Mouse (Mus musculus) myocyte (in vitro differentiated cells): ENCODE measurements around the gene Vax1. TPM values are rescaled to one million over a fixed set of nuclear protein-coding genes. Genes with fewer than 3 reads are reported as not detected.

Experiments used
- H3K27me3 ChIP-seq: one replicate; pipeline ENCODE4 v1.6.1; 2011; ENCODE audit not compliant: control insufficient read depth, insufficient read depth, insufficient read length
- H3K36me3 ChIP-seq: one replicate; pipeline ENCODE4 v1.6.1; 2011; ENCODE audit not compliant: control insufficient read depth, insufficient read depth
- H3K4me2 ChIP-seq: one replicate; pipeline ENCODE4 v1.6.1; 2011; ENCODE audit warnings: low read depth, control low read depth
- H3K4me3 ChIP-seq: one replicate; pipeline ENCODE4 v1.5.1; 2011; ENCODE audit warnings: mild to moderate bottlenecking, control low read depth, moderate library complexity
- H3K79me2 ChIP-seq: one replicate; pipeline ENCODE4 v1.6.1; 2011; ENCODE audit not compliant: control insufficient read depth, insufficient read depth
- H3ac ChIP-seq: one replicate; pipeline ENCODE4 v1.6.1; 2011; ENCODE audit not compliant: control insufficient read depth, insufficient read length
- CEBPB ChIP-seq: IDR thresholded peaks from 2 replicates; pipeline ENCODE4 v1.6.1; 2011; ENCODE audit warnings: mild to moderate bottlenecking, moderate library complexity; ENCODE audit not compliant: poor library complexity, insufficient read depth, severe bottlenecking
- E2F4 ChIP-seq: IDR thresholded peaks from one replicate; pipeline ENCODE4 v1.6.1; 2011; ENCODE audit warnings: mild to moderate bottlenecking, control low read depth, moderate library complexity; ENCODE audit not compliant: insufficient read depth
- MAX ChIP-seq: IDR thresholded peaks from one replicate; pipeline ENCODE4 v1.6.1; 2011; ENCODE audit warnings: low read depth, mild to moderate bottlenecking, control low read depth
- MYOD1 ChIP-seq, 3 experiments: IDR thresholded peaks; one replicate each; pipeline ENCODE4 v1.6.1; 2011; ENCODE audit warnings: control low read depth in 2 of 3, low read depth in 2 of 3, mild to moderate bottlenecking in 2 of 3, moderate library complexity in 1 of 3; ENCODE audit not compliant: insufficient read length in 2 of 3, control insufficient read depth in 1 of 3
- MYOG ChIP-seq, 3 experiments: IDR thresholded peaks; one replicate each; pipeline ENCODE4 v1.6.1; 2011; ENCODE audit warnings: control low read depth in 2 of 3, low read depth in 2 of 3, mild to moderate bottlenecking in 2 of 3; ENCODE audit not compliant: insufficient read length in 2 of 3, control insufficient read depth in 1 of 3, insufficient read depth in 1 of 3
- POLR2A ChIP-seq: IDR thresholded peaks from one replicate; pipeline ENCODE4 v1.6.1; 2011; ENCODE audit warnings: low read depth, mild to moderate bottlenecking, control low read depth, moderate library complexity; ENCODE audit not compliant: insufficient read length
- POLR2AphosphoS2 ChIP-seq: IDR thresholded peaks from one replicate; pipeline ENCODE4 v1.6.1; 2011; ENCODE audit warnings: low read depth, control low read depth; ENCODE audit not compliant: insufficient read length
- REST ChIP-seq: IDR thresholded peaks from one replicate; pipeline ENCODE4 v1.6.1; 2011; ENCODE audit warnings: mild to moderate bottlenecking, control low read depth, moderate library complexity; ENCODE audit not compliant: insufficient read depth, insufficient read length
- SRF ChIP-seq: IDR thresholded peaks from one replicate; pipeline ENCODE4 v1.6.1; 2011; ENCODE audit warnings: low read depth; ENCODE audit not compliant: control insufficient read depth, insufficient read length
- TCF12 ChIP-seq: IDR thresholded peaks from one replicate; pipeline ENCODE4 v1.6.1; 2011; ENCODE audit warnings: mild to moderate bottlenecking, control low read depth; ENCODE audit not compliant: poor library complexity, insufficient read depth, severe bottlenecking
- TCF3 ChIP-seq: IDR thresholded peaks from one replicate; pipeline ENCODE4 v1.6.1; 2011; ENCODE audit warnings: low read depth, control low read depth; ENCODE audit not compliant: insufficient read length
- USF1 ChIP-seq: IDR thresholded peaks from one replicate; pipeline ENCODE4 v1.6.1; 2011; ENCODE audit warnings: low read depth, mild to moderate bottlenecking, control low read depth, moderate library complexity
- polyA plus RNA-seq: library from polyadenylated mRNA; unstranded; fragments of >200 nt; fragmentation: generic; extraction: Trizol; gene quantifications from one replicate; pipeline ENCODE4 v1.2.1, GENCODE M21; 2012; ENCODE audit warnings: missing spikeins

The Vax1 gene
- polyA plus RNA-seq, 1 experiment = not detected

- Histone ChIP-seq H3ac (no peak overlapping the region), H3K79me2 (no peaks in the 10 kb centered on the region), H3K27me3 (peaks cover 18% of the 10 kb centered on the region), H3K4me3 (no peak overlapping the region), H3K36me3 (no peaks in the 10 kb centered on the region), H3K4me2 (no peak overlapping the region)
- no peak for TF ChIP-seq CEBPB
- TF ChIP-seq E2F4 = no peak
- no peak for TF ChIP-seq MYOD1 (IDR thresholded peaks at IDR 0.05; ENCODE audit: control insufficient read depth in 1 of 3, insufficient read length in 2 of 3, low read depth in 2 of 3)
- TF ChIP-seq MYOG (IDR thresholded peaks at IDR 0.05; ENCODE audit: control insufficient read depth in 1 of 3, insufficient read depth in 1 of 3, insufficient read length in 2 of 3, low read depth in 2 of 3) = no peak
- TF ChIP-seq REST = no peak
- no peak for TF ChIP-seq POLR2A
- TF ChIP-seq POLR2AphosphoS2 = no peak
- TF ChIP-seq MAX = no peak
- TF ChIP-seq TCF12 = no peak
- no peak for TF ChIP-seq USF1
- TF ChIP-seq TCF3 = no peak
- TF ChIP-seq SRF = no peak
Measured at GRCm38 (mm10) chr19:59198161-59198560, 28.3 kb upstream of the Vax1 start.

- no peaks in the 10 kb centered on the region for H3K79me2 ChIP-seq
- H3ac ChIP-seq = no peak overlapping the region
- no peaks in the 10 kb centered on the region for H3K36me3 ChIP-seq
- TF ChIP-seq MYOD1 (IDR thresholded peaks at IDR 0.05; ENCODE audit: control insufficient read depth in 1 of 3, insufficient read length in 2 of 3, low read depth in 2 of 3) (no peak), POLR2AphosphoS2 (no peak), E2F4 (no peak)
- H3K4me3 ChIP-seq = no peak overlapping the region
- no peak overlapping the region for H3K4me2 ChIP-seq
- H3K27me3 ChIP-seq = peaks cover 28% of the 10 kb centered on the region
Measured at GRCm38 (mm10) chr19:59196111-59196666, 26.3 kb upstream of the Vax1 start.

- no peak overlapping the region for H3K4me3 ChIP-seq
- peaks cover 28% of the 10 kb centered on the region for H3K27me3 ChIP-seq
Measured at GRCm38 (mm10) chr19:59195181-59195770, 25.4 kb upstream of the Vax1 start.

GRCm38 (mm10) chr19:59193986-59194820 is 24.3 kb upstream of the Vax1 start:
- Histone ChIP-seq H3K27me3 (peaks cover 28% of the 10 kb centered on the region), H3K36me3 (no peaks in the 10 kb centered on the region), H3K79me2 (no peaks in the 10 kb centered on the region), H3K4me2 (peak overlapping the region; percentile 48), H3ac (no peak overlapping the region), H3K4me3 (no peak overlapping the region)
- TF ChIP-seq POLR2A (no peak), USF1 (no peak), TCF3 (no peak)

More at GRCm38 (mm10) chr19:59195181-59195770, 25.4 kb upstream of the Vax1 start:
- Histone ChIP-seq H3K79me2 (no peaks in the 10 kb centered on the region), H3ac (no peak overlapping the region), H3K36me3 (no peaks in the 10 kb centered on the region), H3K4me2 (no peak overlapping the region)
- TF ChIP-seq MAX (no peak), REST (no peak), TCF3 (no peak), SRF (no peak), CEBPB (no peak), MYOG (IDR thresholded peaks at IDR 0.05; ENCODE audit: control insufficient read depth in 1 of 3, insufficient read depth in 1 of 3, insufficient read length in 2 of 3, low read depth in 2 of 3) (no peak), POLR2AphosphoS2 (no peak), USF1 (no peak), E2F4 (no peak)

- Histone ChIP-seq H3K79me2 (no peaks in the 10 kb centered on the region), H3K27me3 (peaks cover 28% of the 10 kb centered on the region), H3ac (no peak overlapping the region), H3K36me3 (no peaks in the 10 kb centered on the region), H3K4me3 (no peak overlapping the region), H3K4me2 (peak overlapping the region; percentile 48)
- TF ChIP-seq USF1 = no peak
Measured at GRCm38 (mm10) chr19:59193456-59193855, 23.6 kb upstream of the Vax1 start.
